Mouse (Mus musculus): ENCODE measurements around the gene Cltb. TPM values are rescaled to one million over a fixed set of nuclear protein-coding genes. Genes with fewer than 3 reads are reported as not detected.
A peak's percentile ranks its signal among the peaks of the same experiment; 100 is the strongest.

The Cltb gene
- total and polyA plus RNA-seq, 2 experiments = 19.0 to 51.5 TPM

GRCm38 (mm10) chr13:54559656-54560055 is 51.5 kb downstream of the Cltb start:
- TF ChIP-seq CTCF (IDR thresholded peaks at IDR 0.05; ENCODE audit: low read depth, low read length) = no peak
- TF ChIP-seq POLR2A (IDR thresholded peaks at IDR 0.05; ENCODE audit: extremely low read depth, insufficient read depth, low read length) = no peak
- no peak for DNase-seq (ENCODE audit: extremely low read depth, low read depth, low spot score)
- H3K9ac ChIP-seq (ENCODE audit: low read depth, low read length) = no peak overlapping the region
- no peak overlapping the region for H3K4me3 ChIP-seq (ENCODE audit: insufficient read depth, low read depth, low read length)
- 64% methylated on average over 2 of the region's 2 CpGs for WGBS
- H3K79me2 ChIP-seq (ENCODE audit: control insufficient read depth, insufficient read depth, low read length) = peaks cover 16% of the 10 kb centered on the region; the same call in 1 of the 2 replicates
- H3K36me3 ChIP-seq (ENCODE audit: control insufficient read depth, insufficient read depth, low read length) = peaks cover 42% of the 10 kb centered on the region
- no peaks in the 10 kb centered on the region for H3K27me3 ChIP-seq (ENCODE audit: control insufficient read depth, insufficient read depth, low read length)
- H3K27ac ChIP-seq (replicated peaks; ENCODE audit: insufficient read depth, low read depth, low read length) = no peak overlapping the region
- peaks cover 13% of the 10 kb centered on the region for H3K4me1 ChIP-seq (ENCODE audit: control insufficient read depth, insufficient read depth, low read length)

GRCm38 (mm10) chr13:54557652-54558051 is 53.5 kb downstream of the Cltb start:
- Histone ChIP-seq H3K27ac (replicated peaks; ENCODE audit: insufficient read depth, low read depth, low read length) (peak overlapping the region; percentile 22), H3K4me3 (ENCODE audit: insufficient read depth, low read depth, low read length) (no peak overlapping the region), H3K9ac (ENCODE audit: low read depth, low read length) (no peak overlapping the region), H3K27me3 (ENCODE audit: control insufficient read depth, insufficient read depth, low read length) (no peaks in the 10 kb centered on the region), H3K4me1 (ENCODE audit: control insufficient read depth, insufficient read depth, low read length) (peaks cover 8% of the 10 kb centered on the region), H3K36me3 (ENCODE audit: control insufficient read depth, insufficient read depth, low read length) (peaks cover 52% of the 10 kb centered on the region), H3K79me2 (ENCODE audit: control insufficient read depth, insufficient read depth, low read length) (peaks cover 10% of the 10 kb centered on the region; the same call in 1 of the 2 replicates)
- TF ChIP-seq POLR2A (IDR thresholded peaks at IDR 0.05; ENCODE audit: extremely low read depth, insufficient read depth, low read length) (no peak), CTCF (IDR thresholded peaks at IDR 0.05; ENCODE audit: low read depth, low read length) (no peak)
- DNase-seq (ENCODE audit: extremely low read depth, low read depth, low spot score) = no peak
- WGBS = 82% methylated on average over 1 of the region's 1 CpGs

GRCm38 (mm10) chr13:54556796-54557195 is 54.3 kb downstream of the Cltb start:
- Histone ChIP-seq H3K9ac (ENCODE audit: low read depth, low read length) (no peak overlapping the region), H3K79me2 (ENCODE audit: control insufficient read depth, insufficient read depth, low read length) (peaks cover 8% of the 10 kb centered on the region; the same call in 1 of the 2 replicates), H3K27ac (replicated peaks; ENCODE audit: insufficient read depth, low read depth, low read length) (no peak overlapping the region), H3K27me3 (ENCODE audit: control insufficient read depth, insufficient read depth, low read length) (no peaks in the 10 kb centered on the region), H3K36me3 (ENCODE audit: control insufficient read depth, insufficient read depth, low read length) (peaks cover 55% of the 10 kb centered on the region), H3K4me1 (ENCODE audit: control insufficient read depth, insufficient read depth, low read length) (peaks cover 3% of the 10 kb centered on the region; the same call in 1 of the 2 replicates), H3K4me3 (ENCODE audit: insufficient read depth, low read depth, low read length) (no peak overlapping the region)
- DNase-seq (ENCODE audit: extremely low read depth, low read depth, low spot score) = peak; percentile 80
- TF ChIP-seq CTCF (IDR thresholded peaks at IDR 0.05; ENCODE audit: low read depth, low read length) = no peak
- TF ChIP-seq POLR2A (IDR thresholded peaks at IDR 0.05; ENCODE audit: extremely low read depth, insufficient read depth, low read length) = no peak
- 52% methylated on average over 3 of the region's 3 CpGs for WGBS

- Histone ChIP-seq H3K36me3 (ENCODE audit: control insufficient read depth, insufficient read depth, low read length) (peaks cover 57% of the 10 kb centered on the region), H3K79me2 (ENCODE audit: control insufficient read depth, insufficient read depth, low read length) (peaks cover 4% of the 10 kb centered on the region; the same call in 1 of the 2 replicates), H3K9ac (ENCODE audit: low read depth, low read length) (no peak overlapping the region), H3K27me3 (ENCODE audit: control insufficient read depth, insufficient read depth, low read length) (no peaks in the 10 kb centered on the region), H3K4me1 (ENCODE audit: control insufficient read depth, insufficient read depth, low read length) (peaks cover 3% of the 10 kb centered on the region; the same call in 1 of the 2 replicates), H3K27ac (replicated peaks; ENCODE audit: insufficient read depth, low read depth, low read length) (no peak overlapping the region), H3K4me3 (ENCODE audit: insufficient read depth, low read depth, low read length) (no peak overlapping the region)
- no peak for DNase-seq (ENCODE audit: extremely low read depth, low read depth, low spot score)
- no peak for TF ChIP-seq CTCF (IDR thresholded peaks at IDR 0.05; ENCODE audit: low read depth, low read length)
- no peak for TF ChIP-seq POLR2A (IDR thresholded peaks at IDR 0.05; ENCODE audit: extremely low read depth, insufficient read depth, low read length)
- 94% methylated on average over 9 of the region's 9 CpGs for WGBS
Measured at GRCm38 (mm10) chr13:54556176-54556575, 55.0 kb downstream of the Cltb start.

GRCm38 (mm10) chr13:54548036-54548435 is 63.1 kb downstream of the Cltb start:
- 88% methylated on average over 7 of the region's 7 CpGs for WGBS
- Histone ChIP-seq H3K9ac (ENCODE audit: low read depth, low read length) (no peak overlapping the region), H3K27ac (replicated peaks; ENCODE audit: insufficient read depth, low read depth, low read length) (no peak overlapping the region), H3K4me1 (ENCODE audit: control insufficient read depth, insufficient read depth, low read length) (peaks cover 4% of the 10 kb centered on the region), H3K36me3 (ENCODE audit: control insufficient read depth, insufficient read depth, low read length) (peaks cover 47% of the 10 kb centered on the region), H3K27me3 (ENCODE audit: control insufficient read depth, insufficient read depth, low read length) (no peaks in the 10 kb centered on the region), H3K79me2 (ENCODE audit: control insufficient read depth, insufficient read depth, low read length) (no peaks in the 10 kb centered on the region), H3K4me3 (ENCODE audit: insufficient read depth, low read depth, low read length) (no peak overlapping the region)
- TF ChIP-seq CTCF (IDR thresholded peaks at IDR 0.05; ENCODE audit: low read depth, low read length) (no peak), POLR2A (IDR thresholded peaks at IDR 0.05; ENCODE audit: extremely low read depth, insufficient read depth, low read length) (no peak)
- DNase-seq (ENCODE audit: extremely low read depth, low read depth, low spot score) = no peak

Other genes starting within 250 kb of the Cltb start
- 0.37 and 0.54 TPM in 2 replicates for gene Cplx2, start 240.0 kb downstream of the Cltb start, total RNA-seq (2014; rRNA removed)
- gene Cplx2, start 240.0 kb downstream of the Cltb start, polyA plus RNA-seq (2012; rRNA removed) = 0.57 and 0.81 TPM in 2 replicates
- gene Thoc3, start 142.5 kb downstream of the Cltb start, total RNA-seq (2014; rRNA removed) = 19.2 and 21.1 TPM in 2 replicates
- 25.3 and 27.7 TPM in 2 replicates for gene Thoc3, start 142.5 kb downstream of the Cltb start, polyA plus RNA-seq (2012; rRNA removed)
- gene Simc1, start 107.6 kb downstream of the Cltb start, total RNA-seq (2014; rRNA removed) = 2.9 and 5.6 TPM in 2 replicates
- 3.9 and 6.7 TPM in 2 replicates for gene Simc1, start 107.6 kb downstream of the Cltb start, polyA plus RNA-seq (2012; rRNA removed)
- gene 4833439L19Rik, start 45.9 kb downstream of the Cltb start, total RNA-seq (2014; rRNA removed) = 24.1 and 24.2 TPM in 2 replicates
- gene 4833439L19Rik, start 45.9 kb downstream of the Cltb start, polyA plus RNA-seq (2012; rRNA removed) = 52.5 and 54.3 TPM in 2 replicates
- 4.2 and 5.6 TPM in 2 replicates for gene Arl10, start 36.3 kb downstream of the Cltb start, total RNA-seq (2014; rRNA removed)
- 3.2 and 5.2 TPM in 2 replicates for gene Arl10, start 36.3 kb downstream of the Cltb start, polyA plus RNA-seq (2012; rRNA removed)
- gene Nop16, start 21.3 kb downstream of the Cltb start, total RNA-seq (2014; rRNA removed) = 15.0 and 15.8 TPM in 2 replicates
- 9.4 and 11.1 TPM in 2 replicates for gene Nop16, start 21.3 kb downstream of the Cltb start, polyA plus RNA-seq (2012; rRNA removed)
- gene Higd2a, start 21.1 kb downstream of the Cltb start, total RNA-seq (2014; rRNA removed) = 51.1 and 56.3 TPM in 2 replicates
- 98.7 and 133 TPM in 2 replicates for gene Higd2a, start 21.1 kb downstream of the Cltb start, polyA plus RNA-seq (2012; rRNA removed)
- gene Faf2, start 10.4 kb upstream of the Cltb start, total RNA-seq (2014; rRNA removed) = 25.1 and 29.9 TPM in 2 replicates
- gene Faf2, start 10.4 kb upstream of the Cltb start, polyA plus RNA-seq (2012; rRNA removed) = 22.5 and 28.1 TPM in 2 replicates
- 5.8 and 11.4 TPM in 2 replicates for gene Rnf44, start 82.6 kb upstream of the Cltb start, total RNA-seq (2014; rRNA removed)
- gene Rnf44, start 82.6 kb upstream of the Cltb start, polyA plus RNA-seq (2012; rRNA removed) = 86.1 and 87.9 TPM in 2 replicates
- gene Cdhr2, start 90.1 kb upstream of the Cltb start, total RNA-seq (2014; rRNA removed) = under 0.01 and 0.20 TPM in 2 replicates
- gene Cdhr2, start 90.1 kb upstream of the Cltb start, polyA plus RNA-seq (2012; rRNA removed) = 0.15 and 0.18 TPM in 2 replicates
- not detected in 2 replicates for gene Gprin1, start 138.5 kb upstream of the Cltb start, total RNA-seq (2014; rRNA removed)
- not detected in 2 replicates for gene Gprin1, start 138.5 kb upstream of the Cltb start, polyA plus RNA-seq (2012; rRNA removed)
- not detected in 2 replicates for gene Sncb, start 155.3 kb upstream of the Cltb start, total RNA-seq (2014; rRNA removed)
- not detected in 2 replicates for gene Sncb, start 155.3 kb upstream of the Cltb start, polyA plus RNA-seq (2012; rRNA removed)
- gene Eif4e1b, start 172.7 kb upstream of the Cltb start, total RNA-seq (2014; rRNA removed) = not detected in 2 replicates
- gene Eif4e1b, start 172.7 kb upstream of the Cltb start, polyA plus RNA-seq (2012; rRNA removed) = not detected in 2 replicates
- gene Tspan17, start 178.0 kb upstream of the Cltb start, total RNA-seq (2014; rRNA removed) = 0.74 and 0.94 TPM in 2 replicates
- gene Tspan17, start 178.0 kb upstream of the Cltb start, polyA plus RNA-seq (2012; rRNA removed) = 1.4 and 2.4 TPM in 2 replicates

All from liver, adult 2 months (tissue).